Mouse (Mus musculus): ENCODE data around the gene Snhg11. TPM values are rescaled to one million over a fixed set of nuclear protein-coding genes. Genes with fewer than 3 reads are reported as not detected.
A peak's percentile ranks its signal among the peaks of the same experiment; 100 is the strongest.
"Not testable (repeated sequence)": the region's sequence is repeated elsewhere in the genome, so short reads cannot be mapped to it uniquely, and the experiment has no call there.

Gene Snhg11
- polyA plus RNA-seq, 1 experiment from 2014 or later: 204 TPM

- H3K4me3 ChIP-seq: no peak overlapping the region
- no peak for ATAC-seq (ENCODE audit: low FRiP score, low read depth)
- WGBS: 65% methylated on average over 7 of the region's 7 CpGs
- no peaks in the 10 kb centered on the region for H3K9me3 ChIP-seq
- H3K4me2 ChIP-seq (replicated peaks): no peak overlapping the region
- no peaks in the 10 kb centered on the region for H3K36me3 ChIP-seq
- H3K27me3 ChIP-seq (replicated peaks): 0 out of 2 replicates have a peak, but pooled peaks cover 8% of the 10 kb centered on the region
- H3K9ac ChIP-seq: no peak overlapping the region
- no peak overlapping the region for H3K27ac ChIP-seq
- peaks cover 10% of the 10 kb centered on the region; the same call in 1 of the 2 replicates for H3K4me1 ChIP-seq
Measured at GRCm38 (mm10) chr2:158373516-158373915, 1.9 kb upstream of the Snhg11 start.

DNA sequence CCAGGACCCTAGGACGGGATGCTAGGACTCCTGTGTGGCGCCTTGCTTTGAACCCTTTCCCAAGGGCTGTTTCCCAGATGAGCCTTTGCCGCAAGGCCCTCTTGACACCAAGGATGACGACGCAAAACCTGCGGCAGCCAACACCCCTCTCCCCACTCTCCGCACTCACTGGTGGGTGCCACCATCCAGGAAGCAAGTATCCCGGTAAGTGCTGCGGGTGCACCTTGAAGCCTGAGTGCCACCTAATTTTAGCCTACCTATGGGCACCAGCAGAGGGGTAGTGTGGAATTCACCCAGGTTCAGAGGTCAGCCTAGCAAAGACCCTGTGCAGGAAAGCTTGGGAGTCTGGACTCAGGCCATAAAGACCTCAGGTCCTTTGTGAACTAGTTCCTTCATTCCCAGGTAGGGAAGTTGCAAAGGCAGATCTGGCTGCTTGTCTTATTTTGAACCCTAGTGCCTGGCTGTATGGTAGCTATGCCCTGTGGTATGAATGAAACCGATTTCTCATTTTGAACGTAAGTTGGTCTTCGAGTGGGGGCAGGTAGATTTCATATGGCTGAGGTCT, 767 bp downstream of the Snhg11 start:
- 0 out of 2 replicates have a peak, but pooled peaks have one; percentile 35 for ATAC-seq (ENCODE audit: low FRiP score, low read depth)

DNA sequence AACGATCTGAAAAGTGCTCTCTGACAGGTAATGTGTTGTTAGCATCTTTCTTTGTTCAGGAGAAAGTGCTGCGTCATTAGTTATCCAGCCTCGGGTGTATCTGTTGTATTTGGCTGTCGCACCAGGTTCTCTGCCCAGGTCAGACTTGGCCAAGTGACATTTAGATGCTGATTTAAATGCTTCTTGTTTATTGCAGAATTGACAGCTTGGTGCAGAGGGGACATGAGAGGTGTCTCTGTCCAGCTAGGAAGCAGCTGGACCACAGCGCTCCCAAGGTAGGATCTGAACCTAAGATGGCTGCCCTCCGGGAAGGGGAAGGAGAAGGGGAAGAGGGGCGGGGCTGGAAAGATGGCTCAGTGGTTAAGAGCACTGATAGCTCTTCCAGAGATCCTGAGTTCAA, 1.4 kb downstream of the Snhg11 start:
- 0 out of 2 replicates have a peak, but pooled peaks cover 8% of the 10 kb centered on the region for H3K27me3 ChIP-seq (replicated peaks)
- ATAC-seq (ENCODE audit: low FRiP score, low read depth): no peak
- peak overlapping the region; percentile 61 for H3K4me2 ChIP-seq (replicated peaks)
- H3K36me3 ChIP-seq: no peaks in the 10 kb centered on the region
- no peak overlapping the region for H3K27ac ChIP-seq
- peaks cover 10% of the 10 kb centered on the region; the same call in 1 of the 2 replicates for H3K4me1 ChIP-seq
- peak overlapping the region; percentile 44 for H3K4me3 ChIP-seq
- H3K9ac ChIP-seq: 0 out of 2 replicates have a peak overlapping the region, but pooled peaks have one; percentile 52
- WGBS: 75% methylated on average over 7 of the region's 7 CpGs
- H3K9me3 ChIP-seq: no peaks in the 10 kb centered on the region

More for the DNA sequence above, 767 bp downstream of the Snhg11 start:
- H3K4me2 ChIP-seq (replicated peaks): peak overlapping the region; percentile 61
- peak overlapping the region; percentile 44 for H3K4me3 ChIP-seq
- H3K27me3 ChIP-seq (replicated peaks): 0 out of 2 replicates have a peak, but pooled peaks cover 8% of the 10 kb centered on the region
- 29% methylated on average over 12 of the region's 12 CpGs for WGBS
- peaks cover 10% of the 10 kb centered on the region; the same call in 1 of the 2 replicates for H3K4me1 ChIP-seq
- H3K27ac ChIP-seq: no peak overlapping the region
- H3K36me3 ChIP-seq: no peaks in the 10 kb centered on the region
- H3K9me3 ChIP-seq: no peaks in the 10 kb centered on the region
- peak overlapping the region; percentile 52 for H3K9ac ChIP-seq

DNA sequence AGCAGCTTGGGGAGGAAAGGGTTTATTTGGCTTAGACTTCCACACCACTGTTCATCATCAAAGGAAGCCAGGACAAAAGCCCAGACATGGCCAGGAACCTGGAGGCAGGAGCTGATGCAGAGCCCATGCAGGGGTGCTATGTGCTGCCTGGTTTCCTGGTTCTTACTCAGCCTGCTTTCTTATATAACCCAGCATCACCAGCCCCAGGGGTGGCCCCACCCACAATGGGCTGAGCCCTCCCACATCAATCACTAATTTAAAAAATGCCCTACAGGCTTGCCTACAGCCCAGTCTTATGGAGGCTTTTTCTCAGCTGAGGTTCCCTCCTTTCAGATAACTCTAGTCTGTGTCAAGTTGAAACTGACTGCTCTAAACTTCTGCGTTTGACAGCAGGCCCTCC, 2.4 kb downstream of the Snhg11 start:
- no peaks in the 10 kb centered on the region for H3K9me3 ChIP-seq

DNA sequence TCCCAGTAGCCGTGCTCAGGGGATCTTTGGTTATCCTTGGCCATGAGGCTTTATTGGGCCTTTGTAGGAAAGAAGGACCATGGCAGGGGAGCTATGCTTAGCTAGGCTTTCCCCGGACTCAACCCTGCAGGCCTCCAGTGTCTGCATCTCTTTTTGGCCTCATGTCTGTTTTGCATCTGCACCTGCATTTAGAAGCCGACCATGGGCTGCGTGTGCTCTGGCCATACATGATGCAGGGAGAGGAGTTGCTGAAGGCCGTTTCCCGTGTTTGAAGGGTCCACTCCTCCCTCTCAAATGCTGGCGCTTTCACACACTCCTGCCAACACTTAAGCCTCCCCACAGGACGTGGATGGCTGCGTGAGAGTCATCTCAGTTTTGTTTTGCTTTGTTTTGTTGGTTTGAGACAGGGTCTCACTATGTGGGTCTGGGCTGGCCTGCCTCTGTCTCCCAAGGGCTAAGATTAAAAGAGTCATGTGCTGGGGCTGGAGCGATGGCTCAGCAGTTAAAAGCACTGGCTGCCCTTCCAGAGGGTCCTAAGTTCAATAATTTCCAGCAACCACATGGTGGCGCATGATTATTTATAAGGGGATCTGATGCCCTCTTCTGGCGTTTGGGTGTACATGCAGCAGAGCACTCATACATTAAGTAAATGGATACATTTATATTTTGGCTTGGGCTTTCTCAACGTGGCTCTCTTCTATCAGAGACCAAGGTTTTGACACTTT, 4.1 kb downstream of the Snhg11 start:
- 0 out of 2 replicates have a peak, but pooled peaks cover 8% of the 10 kb centered on the region for H3K27me3 ChIP-seq (replicated peaks)
- H3K4me1 ChIP-seq: peaks cover 10% of the 10 kb centered on the region; the same call in 1 of the 2 replicates
- H3K4me3 ChIP-seq: no peak overlapping the region
- no peak overlapping the region for H3K9ac ChIP-seq
- ATAC-seq (ENCODE audit: low FRiP score, low read depth): no peak
- H3K9me3 ChIP-seq: no peaks in the 10 kb centered on the region
- H3K4me2 ChIP-seq (replicated peaks): no peak overlapping the region
- 49% methylated on average over 13 of the region's 13 CpGs for WGBS
- H3K27ac ChIP-seq: no peak overlapping the region
- H3K36me3 ChIP-seq: no peaks in the 10 kb centered on the region

More for the DNA sequence above, 2.4 kb downstream of the Snhg11 start:
- H3K27me3 ChIP-seq (replicated peaks): 0 out of 2 replicates have a peak, but pooled peaks cover 8% of the 10 kb centered on the region
- no peak overlapping the region for H3K27ac ChIP-seq
- H3K4me2 ChIP-seq (replicated peaks): peak overlapping the region; percentile 61
- H3K4me3 ChIP-seq: no peak overlapping the region
- ATAC-seq (ENCODE audit: low FRiP score, low read depth): no peak
- WGBS: 100% methylated on average over 1 of the region's 1 CpGs
- H3K9ac ChIP-seq: no peak overlapping the region
- no peaks in the 10 kb centered on the region for H3K36me3 ChIP-seq
- H3K4me1 ChIP-seq: peaks cover 10% of the 10 kb centered on the region; the same call in 1 of the 2 replicates

DNA sequence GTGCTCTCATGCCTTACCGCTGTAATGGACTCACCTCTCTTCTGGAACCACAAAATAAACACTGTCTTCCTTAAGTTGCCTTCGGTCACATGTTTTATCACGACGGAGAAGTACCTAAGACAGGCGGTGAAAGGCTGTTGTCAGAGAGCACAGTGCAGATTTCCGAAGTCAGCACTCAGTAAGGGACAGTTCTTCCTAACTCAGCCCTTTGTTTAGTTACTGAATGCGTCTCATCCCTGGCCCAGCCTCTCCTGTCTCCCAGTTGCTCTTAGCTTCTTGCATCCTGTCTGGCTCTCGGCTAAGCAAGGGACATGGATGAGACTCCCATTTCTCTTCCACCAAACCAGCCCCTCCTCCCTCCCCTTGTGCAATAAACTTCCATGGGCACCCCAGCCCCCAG, 10.6 kb downstream of the Snhg11 start:
- no peaks in the 10 kb centered on the region for H3K27me3 ChIP-seq (replicated peaks)
- ATAC-seq (ENCODE audit: low FRiP score, low read depth): no peak
- no peaks in the 10 kb centered on the region for H3K36me3 ChIP-seq
- no peak overlapping the region for H3K4me3 ChIP-seq
- H3K4me1 ChIP-seq: no peaks in the 10 kb centered on the region
- no peak overlapping the region for H3K4me2 ChIP-seq (replicated peaks)
- H3K27ac ChIP-seq: no peak overlapping the region
- no peaks in the 10 kb centered on the region for H3K9me3 ChIP-seq
- no peak overlapping the region for H3K9ac ChIP-seq
- 45% methylated on average over 8 of the region's 8 CpGs for WGBS

DNA sequence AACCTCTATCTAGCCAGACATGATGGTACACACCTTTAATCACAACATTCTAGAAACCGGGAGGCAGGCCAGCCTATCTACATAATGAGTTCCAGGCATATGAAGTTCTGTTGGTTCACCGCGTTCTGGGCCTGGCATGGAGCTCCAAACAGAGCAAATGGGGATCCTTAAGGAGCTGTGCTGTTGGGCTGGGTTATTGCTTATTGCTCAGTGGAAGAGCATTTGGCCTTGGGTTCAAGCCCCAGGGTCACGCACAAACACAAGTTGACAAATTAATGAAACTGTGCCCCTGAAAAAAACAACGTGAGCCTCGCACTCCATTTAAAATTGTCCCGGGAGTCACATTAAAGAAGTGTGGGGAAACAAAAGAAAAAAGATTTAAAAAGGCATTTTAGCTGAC, 14.0 kb downstream of the Snhg11 start:
- ATAC-seq (ENCODE audit: low FRiP score, low read depth): no peak
- 90% methylated on average over 7 of the region's 7 CpGs for WGBS

DNA sequence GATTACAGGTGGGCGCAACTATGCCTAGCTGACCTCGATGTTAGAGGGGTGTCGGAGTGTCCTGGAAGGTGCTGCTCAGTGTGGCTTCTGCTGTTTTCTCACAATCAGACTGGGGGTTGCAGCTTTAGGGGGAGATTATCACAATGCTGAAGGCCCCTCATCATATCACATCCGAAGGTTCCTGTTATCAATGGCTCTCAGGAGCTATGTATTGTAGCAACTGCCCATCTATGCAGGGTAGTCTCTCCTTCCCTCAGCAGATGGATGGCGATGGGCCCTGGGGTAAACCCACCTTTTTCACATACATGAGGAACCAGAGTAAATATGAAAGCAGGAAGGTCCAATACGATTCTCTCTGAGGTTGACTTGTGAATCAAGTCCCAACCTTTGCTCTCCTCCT, 20.9 kb downstream of the Snhg11 start:
- Histone ChIP-seq H3K27ac (no peak overlapping the region), H3K4me2 (replicated peaks) (no peak overlapping the region), H3K4me3 (no peak overlapping the region), H3K9ac (no peak overlapping the region), H3K36me3 (no peaks in the 10 kb centered on the region), H3K4me1 (no peaks in the 10 kb centered on the region), H3K9me3 (no peaks in the 10 kb centered on the region), H3K27me3 (replicated peaks) (no peaks in the 10 kb centered on the region)
- WGBS: 88% methylated on average over 6 of the region's 6 CpGs
- ATAC-seq (ENCODE audit: low FRiP score, low read depth): no peak

More for the DNA sequence above, 14.0 kb downstream of the Snhg11 start:
- Histone ChIP-seq H3K4me1 (no peaks in the 10 kb centered on the region), H3K27ac (no peak overlapping the region), H3K9me3 (no peaks in the 10 kb centered on the region), H3K4me3 (no peak overlapping the region), H3K9ac (no peak overlapping the region), H3K36me3 (no peaks in the 10 kb centered on the region), H3K4me2 (replicated peaks) (no peak overlapping the region), H3K27me3 (replicated peaks) (no peaks in the 10 kb centered on the region)

- not testable (repeated sequence) for H3K4me2 ChIP-seq (replicated peaks); H3K9me3 ChIP-seq; H3K36me3 ChIP-seq; H3K27ac ChIP-seq; H3K27me3 ChIP-seq (replicated peaks); ATAC-seq (ENCODE audit: low FRiP score, low read depth); H3K4me1 ChIP-seq; H3K4me3 ChIP-seq; H3K9ac ChIP-seq
- 80% methylated on average over 13 of the region's 13 CpGs for WGBS
Measured at GRCm38 (mm10) chr2:158397140-158397539, 21.7 kb downstream of the Snhg11 start.

DNA sequence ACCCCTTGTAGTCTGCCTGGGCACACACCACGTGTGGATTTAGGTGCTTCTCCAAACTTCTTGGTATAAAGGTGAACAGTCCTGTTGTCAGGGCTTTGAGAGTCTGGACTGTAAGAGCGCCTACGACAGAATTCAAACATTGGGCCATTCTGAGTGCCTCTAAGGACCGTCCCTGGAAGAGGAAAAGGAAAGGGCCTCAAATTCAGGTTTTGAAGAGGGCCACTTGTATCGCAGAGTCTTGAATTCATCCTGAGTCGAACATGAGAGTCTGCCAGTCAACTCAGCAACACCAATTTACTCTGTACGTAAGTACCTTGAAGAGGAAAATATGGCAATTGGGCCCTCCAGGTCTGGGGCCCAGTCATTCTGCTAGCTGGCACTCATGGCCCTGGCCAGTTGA, 27.5 kb downstream of the Snhg11 start:
- Histone ChIP-seq H3K27me3 (replicated peaks) (no peaks in the 10 kb centered on the region), H3K27ac (no peak overlapping the region), H3K4me1 (no peaks in the 10 kb centered on the region), H3K9me3 (no peaks in the 10 kb centered on the region), H3K9ac (no peak overlapping the region), H3K4me3 (no peak overlapping the region), H3K4me2 (replicated peaks) (no peak overlapping the region), H3K36me3 (no peaks in the 10 kb centered on the region)
- no peak for ATAC-seq (ENCODE audit: low FRiP score, low read depth)
- 84% methylated on average over 7 of the region's 7 CpGs for WGBS

DNA sequence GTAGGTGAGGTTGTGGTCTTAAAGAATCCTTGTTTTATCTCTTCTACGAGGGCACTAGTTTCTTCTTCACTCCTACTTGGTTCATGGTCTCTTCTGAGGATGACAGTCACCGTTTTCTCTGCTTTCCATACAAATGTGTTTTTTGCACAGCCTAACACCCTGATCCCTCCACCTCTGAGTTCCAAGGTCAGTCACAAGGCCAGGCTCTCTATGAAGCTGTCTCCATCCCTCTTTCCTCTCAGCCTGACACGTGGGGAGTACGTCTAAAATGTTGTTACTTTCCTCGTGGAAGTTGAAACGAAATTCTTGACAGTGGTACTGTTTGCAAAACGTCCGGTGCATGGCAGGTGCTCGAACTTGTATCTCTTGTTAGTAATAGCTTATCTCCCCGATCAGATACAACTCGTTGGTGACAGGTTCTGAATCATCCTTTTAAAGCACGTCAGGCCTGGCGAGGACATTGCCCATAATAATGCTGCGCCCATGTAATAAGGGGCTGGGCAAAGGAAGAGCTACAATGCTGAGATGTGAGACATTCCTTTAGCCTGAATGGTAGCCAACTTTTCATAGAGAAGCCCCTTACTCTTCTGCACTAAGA, 33.7 kb downstream of the Snhg11 start:
- Histone ChIP-seq H3K9ac (no peak overlapping the region), H3K27me3 (replicated peaks) (no peaks in the 10 kb centered on the region), H3K36me3 (no peaks in the 10 kb centered on the region), H3K9me3 (no peaks in the 10 kb centered on the region), H3K27ac (no peak overlapping the region), H3K4me2 (replicated peaks) (peak overlapping the region; percentile 60), H3K4me1 (peaks cover 13% of the 10 kb centered on the region), H3K4me3 (peak overlapping the region; percentile 90; the same call in 1 of the 2 replicates)
- ATAC-seq (ENCODE audit: low FRiP score, low read depth): peak; percentile 89
- WGBS: 27% methylated on average over 14 of the region's 14 CpGs

GRCm38 (mm10) chr2:158409595-158410021, 34.2 kb downstream of the Snhg11 start, which contains the start of gene Ralgapb:
Ralgapb (plus strand) TSS chr2:158409848.
- peak within 1 kb of the TSS; percentile 80 for H3K27ac ChIP-seq
- ATAC-seq (ENCODE audit: low FRiP score, low read depth): peak; percentile 89
- no peaks in the 10 kb centered on the region for H3K27me3 ChIP-seq (replicated peaks)
- H3K4me3 ChIP-seq: peak within 1 kb of the TSS; percentile 90
- no peaks in the 10 kb centered on the region for H3K9me3 ChIP-seq
- under 1% methylated on average over 46 of the region's 46 CpGs for WGBS
- H3K4me1 ChIP-seq: peaks cover 13% of the 10 kb centered on the region
- peak within 1 kb of the TSS; percentile 92 for H3K9ac ChIP-seq
- H3K4me2 ChIP-seq (replicated peaks): peak within 1 kb of the TSS; percentile 76
- no peaks in the 10 kb centered on the region for H3K36me3 ChIP-seq

Measured in neural tube, embryonic 12.5 days (tissue).